Mouse (Mus musculus) skeletal muscle tissue, adult 2 months (tissue): ENCODE data around the gene Vsig10.
"Not testable (repeated sequence)": the region's sequence is repeated elsewhere in the genome, so short reads cannot be mapped to it uniquely, and the experiment has no call there.

Source experiments
- DNase-seq: peaks from one replicate; pipeline ENCODE4 v3.0.0-alpha.2; 2012; ENCODE audit warnings: low read depth, low spot score

Gene Vsig10

GRCm38 (mm10) chr5:117303691-117304579 is 14.9 kb upstream of the Vsig10 start:
- no peak for DNase-seq

- DNase-seq, result peak; percentile 60
These were observed 13.9 kb upstream of the Vsig10 start for GRCm38 (mm10) chr5:117304947-117305346.

- DNase-seq, result no peak
These were observed 13.1 kb upstream of the Vsig10 start for GRCm38 (mm10) chr5:117305754-117306153.

DNA sequence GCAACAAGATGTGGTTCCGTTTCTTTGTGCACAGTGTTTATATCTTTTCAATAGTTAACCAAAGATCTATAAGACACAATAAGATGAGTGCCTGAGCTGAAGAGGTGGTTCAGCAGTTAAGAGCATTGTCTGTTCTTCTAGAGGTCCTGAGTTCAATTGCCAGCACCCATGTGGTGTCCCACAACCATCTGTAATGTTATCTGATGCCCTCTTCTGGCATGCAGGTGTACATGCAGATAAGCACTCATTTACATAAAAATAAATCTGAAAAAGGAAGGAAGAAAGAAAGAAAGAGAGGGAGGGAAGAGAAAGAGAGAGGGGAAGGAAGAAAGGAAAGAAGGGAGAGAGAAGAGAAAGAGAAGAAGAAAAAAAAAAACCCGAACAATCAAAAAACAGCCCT is 12.1 kb upstream of the Vsig10 start:
- DNase-seq, result no peak

DNA sequence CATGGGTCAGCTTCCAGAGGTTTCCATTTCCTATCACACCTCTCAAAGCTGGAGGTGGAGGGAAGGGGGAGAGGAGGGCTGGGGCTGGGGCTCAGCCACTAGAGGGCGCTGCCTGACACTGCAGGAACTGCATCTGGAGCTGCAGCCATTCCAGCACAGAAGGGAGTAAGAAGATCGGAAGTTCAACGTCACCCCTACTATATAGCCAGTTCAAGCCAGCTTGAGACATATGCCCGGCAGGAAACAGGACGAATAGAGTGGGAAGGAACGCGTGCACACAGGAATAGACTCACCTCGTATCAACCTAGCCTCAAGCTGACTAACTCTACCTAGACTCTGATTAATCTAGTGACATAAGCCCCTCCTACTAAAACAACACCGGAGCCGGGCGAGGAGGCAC is 11.2 kb upstream of the Vsig10 start:
- DNase-seq, result peak; percentile 37

DNA sequence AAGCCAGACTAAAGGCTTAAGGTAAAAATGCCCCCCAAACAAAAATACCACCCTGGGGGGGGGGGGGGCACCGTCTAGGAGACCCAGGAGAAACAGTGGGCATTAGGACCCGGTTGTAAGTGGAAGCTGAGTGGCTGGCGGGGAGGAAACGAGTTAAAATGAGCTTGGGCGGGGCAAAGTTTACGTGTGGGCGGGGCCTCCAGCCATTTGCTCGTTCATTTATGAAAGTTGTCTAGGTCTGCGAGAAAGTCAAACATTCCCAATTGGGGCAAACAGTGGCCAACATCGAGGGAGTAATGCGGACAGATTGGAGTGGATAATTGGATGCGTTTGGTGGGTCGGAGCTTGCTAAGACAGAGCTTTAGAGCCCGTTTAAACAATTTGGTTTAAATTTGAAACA is 5.5 kb upstream of the Vsig10 start:
- peak; percentile 15 for DNase-seq

GRCm38 (mm10) chr5:117313909-117314308 is 5.0 kb upstream of the Vsig10 start:
- no peak for DNase-seq

- no peak for DNase-seq
These were observed 4.1 kb upstream of the Vsig10 start for GRCm38 (mm10) chr5:117314587-117315428.

- DNase-seq, result no peak
These were observed 4.9 kb downstream of the Vsig10 start for GRCm38 (mm10) chr5:117323751-117324150.

GRCm38 (mm10) chr5:117326408-117326807 is 7.5 kb downstream of the Vsig10 start:
- DNase-seq, result no peak

- no peak for DNase-seq
These were observed 11.6 kb downstream of the Vsig10 start for GRCm38 (mm10) chr5:117330457-117330856.

GRCm38 (mm10) chr5:117337999-117338398 is 19.1 kb downstream of the Vsig10 start:
- no peak for DNase-seq

DNA sequence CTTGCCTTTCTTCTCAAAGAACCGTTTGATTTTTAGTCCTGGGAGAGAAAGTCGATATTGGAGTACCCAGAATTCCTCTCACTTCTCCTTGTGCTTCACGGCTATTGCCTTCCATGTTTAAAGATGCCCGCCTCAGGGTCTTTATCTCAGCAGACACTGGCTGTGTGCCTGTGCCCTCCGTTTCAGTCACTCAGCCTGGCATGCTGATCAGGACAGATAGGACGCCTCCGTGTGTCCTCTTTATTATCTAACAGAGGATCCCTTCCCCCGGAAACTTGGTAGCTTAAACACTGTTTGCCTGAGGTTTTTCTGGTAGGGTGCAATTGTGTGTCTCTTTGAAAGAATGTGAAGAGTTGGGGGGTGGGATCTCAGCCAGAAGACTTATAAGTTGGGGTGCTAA is 19.6 kb downstream of the Vsig10 start:
- no peak for DNase-seq

GRCm38 (mm10) chr5:117340081-117340480 is 21.2 kb downstream of the Vsig10 start:
- DNase-seq, result no peak

GRCm38 (mm10) chr5:117341896-117342295 is 23.0 kb downstream of the Vsig10 start:
- no peak for DNase-seq

GRCm38 (mm10) chr5:117344496-117344895 is 25.6 kb downstream of the Vsig10 start:
- DNase-seq, result not testable (repeated sequence)

DNA sequence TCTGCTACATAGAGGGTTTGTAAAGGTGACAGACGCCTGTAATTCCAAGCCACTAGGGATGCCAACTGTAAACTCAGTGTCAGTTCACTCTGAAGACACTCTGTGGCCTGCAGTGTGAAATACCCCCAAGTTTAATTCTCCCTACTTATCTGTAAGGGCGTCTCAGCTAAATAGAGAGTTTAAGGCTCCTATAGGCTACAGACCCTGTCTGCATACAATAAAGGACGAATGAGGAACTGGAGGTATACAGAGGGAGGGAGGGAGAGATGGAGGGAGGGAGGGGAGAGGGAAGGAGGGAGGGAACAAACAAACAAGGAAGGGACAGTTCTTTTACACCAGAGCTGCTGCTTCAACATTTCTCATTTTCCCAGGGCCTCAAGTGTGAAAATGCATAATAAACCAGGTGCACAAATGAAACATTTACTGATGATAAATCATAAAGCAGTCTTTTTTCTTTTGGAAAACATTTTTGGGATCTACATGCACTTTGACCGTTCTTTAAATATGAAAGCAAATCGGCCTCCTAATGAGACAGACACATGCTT is 26.6 kb downstream of the Vsig10 start:
- DNase-seq, result no peak

DNA sequence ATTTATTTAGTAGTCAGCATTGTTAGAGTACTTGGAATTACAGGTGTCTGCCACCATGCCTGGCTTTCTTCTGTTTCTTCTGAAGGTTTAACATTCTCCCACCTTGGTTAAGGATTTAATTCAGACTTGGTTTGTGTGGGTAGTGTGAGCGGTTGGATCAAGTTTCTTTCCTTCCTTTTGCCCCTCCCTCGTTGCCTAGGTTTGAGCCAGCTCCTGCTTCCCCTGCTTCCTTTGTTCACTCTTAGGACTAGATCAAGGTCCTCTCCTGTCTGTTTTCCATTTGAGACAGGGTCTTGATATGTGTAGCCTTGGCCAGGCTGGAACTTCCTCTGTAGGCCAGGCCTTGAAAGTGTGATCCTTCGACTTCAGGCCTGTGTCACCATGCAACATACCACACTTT is 27.4 kb downstream of the Vsig10 start:
- no peak for DNase-seq

DNA sequence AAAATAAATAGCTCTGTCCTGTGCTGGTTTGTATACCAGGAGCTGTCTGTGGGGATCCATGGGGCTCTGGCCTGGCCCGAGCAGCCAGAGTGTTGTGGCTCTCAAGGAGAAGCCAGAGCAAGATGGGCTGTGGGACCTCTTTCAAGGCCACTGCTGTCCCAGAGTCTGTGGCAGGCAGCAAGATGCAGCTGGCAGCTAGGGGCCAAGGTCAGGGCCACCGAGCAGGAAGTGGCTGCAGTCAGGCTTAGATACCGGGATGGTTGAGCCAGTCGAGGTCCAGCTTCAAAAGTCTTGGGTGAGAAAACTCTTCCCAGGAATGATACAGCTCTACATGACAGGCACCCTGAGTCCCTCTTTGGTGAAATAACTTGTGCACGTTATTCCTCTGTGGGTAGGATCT is 28.1 kb downstream of the Vsig10 start:
- DNase-seq, result no peak

DNA sequence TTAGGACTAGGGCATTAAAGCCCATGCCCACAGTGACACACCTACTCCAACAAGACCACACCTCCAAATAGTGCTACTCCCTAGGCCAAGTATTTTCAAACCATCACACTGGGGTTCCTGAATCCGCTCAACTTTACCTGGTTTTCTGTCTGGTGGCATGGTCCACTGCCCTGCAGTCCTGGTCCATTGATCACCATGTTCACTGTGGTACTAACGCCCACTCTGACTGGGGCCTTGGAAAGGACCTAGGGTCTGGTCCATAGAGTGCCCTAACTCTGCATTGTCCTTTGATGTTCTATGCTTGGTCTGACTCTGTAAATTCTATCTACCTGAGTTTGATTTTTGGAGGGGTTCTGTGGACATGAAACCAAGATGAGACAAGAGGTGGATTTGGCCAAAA is 29.0 kb downstream of the Vsig10 start:
- DNase-seq, result no peak

GRCm38 (mm10) chr5:117348279-117348678 is 29.4 kb downstream of the Vsig10 start:
- DNase-seq, result no peak

GRCm38 (mm10) chr5:117354121-117354520 is 35.2 kb downstream of the Vsig10 start:
- DNase-seq, result no peak
